Mouse (Mus musculus): ENCODE results near the gene Best1. TPM values are rescaled to one million over a fixed set of nuclear protein-coding genes. Genes with fewer than 3 reads are reported as not detected.

The Best1 gene
- polyA plus RNA-seq, 1 experiment = 0.33 TPM

GRCm38 (mm10) chr19:10015442-10015841, 14.0 kb upstream of the Best1 start:
- Histone ChIP-seq H3K36me3 (ENCODE audit: control insufficient read depth, insufficient read depth, low read length) (no peaks in the 10 kb centered on the region), H3K4me1 (ENCODE audit: control insufficient read depth, insufficient read depth, low read length) (peaks cover 19% of the 10 kb centered on the region; the same call in 1 of the 2 replicates), H3K27me3 (replicated peaks; ENCODE audit: control insufficient read depth, insufficient read depth, low read length) (no peaks in the 10 kb centered on the region), H3K4me3 (ENCODE audit: insufficient read depth, low read depth, low read length) (peak overlapping the region; percentile 49), H3K27ac (ENCODE audit: insufficient read depth, low read depth, low read length) (peak overlapping the region; percentile 56)
- TF ChIP-seq POLR2A (IDR thresholded peaks at IDR 0.05; ENCODE audit: low read depth, low read length) (no peak), CTCF (conservative IDR thresholded peaks at IDR 0.05; ENCODE audit: insufficient read depth, insufficient read length, low read depth, low read length) (no peak)
- peak; percentile 8 for DNase-seq
- WGBS = 53% methylated on average over 4 of the region's 4 CpGs

GRCm38 (mm10) chr19:10014824-10015223, 13.4 kb upstream of the Best1 start:
- H3K4me1 ChIP-seq (ENCODE audit: control insufficient read depth, insufficient read depth, low read length) = peaks cover 19% of the 10 kb centered on the region; the same call in 1 of the 2 replicates
- H3K36me3 ChIP-seq (ENCODE audit: control insufficient read depth, insufficient read depth, low read length) = no peaks in the 10 kb centered on the region
- H3K4me3 ChIP-seq (ENCODE audit: insufficient read depth, low read depth, low read length) = peak overlapping the region; percentile 49
- H3K27ac ChIP-seq (ENCODE audit: insufficient read depth, low read depth, low read length) = peak overlapping the region; percentile 56
- DNase-seq = peak; percentile 79
- TF ChIP-seq POLR2A (IDR thresholded peaks at IDR 0.05; ENCODE audit: low read depth, low read length) = no peak
- no peak for TF ChIP-seq CTCF (conservative IDR thresholded peaks at IDR 0.05; ENCODE audit: insufficient read depth, insufficient read length, low read depth, low read length)
- WGBS = 68% methylated on average over 13 of the region's 13 CpGs
- H3K27me3 ChIP-seq (replicated peaks; ENCODE audit: control insufficient read depth, insufficient read depth, low read length) = no peaks in the 10 kb centered on the region

GRCm38 (mm10) chr19:10013913-10014312, 12.5 kb upstream of the Best1 start:
- H3K27me3 ChIP-seq (replicated peaks; ENCODE audit: control insufficient read depth, insufficient read depth, low read length) = no peaks in the 10 kb centered on the region
- WGBS = 54% methylated on average over 5 of the region's 5 CpGs
- no peaks in the 10 kb centered on the region for H3K36me3 ChIP-seq (ENCODE audit: control insufficient read depth, insufficient read depth, low read length)
- TF ChIP-seq POLR2A (IDR thresholded peaks at IDR 0.05; ENCODE audit: low read depth, low read length) (no peak), CTCF (conservative IDR thresholded peaks at IDR 0.05; ENCODE audit: insufficient read depth, insufficient read length, low read depth, low read length) (no peak)
- H3K4me3 ChIP-seq (ENCODE audit: insufficient read depth, low read depth, low read length) = no peak overlapping the region
- DNase-seq = peak; percentile 44
- H3K27ac ChIP-seq (ENCODE audit: insufficient read depth, low read depth, low read length) = no peak overlapping the region
- H3K4me1 ChIP-seq (ENCODE audit: control insufficient read depth, insufficient read depth, low read length) = peaks cover 15% of the 10 kb centered on the region; the same call in 1 of the 2 replicates

DNA sequence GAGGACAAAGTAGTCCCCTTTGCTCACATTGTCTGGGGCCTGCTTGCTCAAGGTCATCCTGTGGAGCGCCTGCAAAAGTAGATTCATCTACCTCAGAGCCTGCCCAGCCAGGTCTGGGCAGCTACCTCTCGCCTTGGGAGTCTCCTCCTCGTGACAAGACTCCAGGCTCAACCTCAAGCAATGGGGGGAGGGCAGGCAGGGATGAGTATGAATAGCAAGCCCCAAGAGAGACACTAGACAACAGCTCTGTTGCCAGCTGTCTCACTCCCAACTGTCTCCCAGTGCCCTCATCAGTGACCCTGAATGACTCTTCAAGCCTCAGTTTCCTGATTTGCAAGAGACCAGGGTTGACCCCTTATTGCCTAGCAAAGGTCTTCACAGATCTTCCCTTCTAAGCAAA, 11.9 kb upstream of the Best1 start:
- no peak for TF ChIP-seq POLR2A (IDR thresholded peaks at IDR 0.05; ENCODE audit: low read depth, low read length)
- no peak for TF ChIP-seq CTCF (conservative IDR thresholded peaks at IDR 0.05; ENCODE audit: insufficient read depth, insufficient read length, low read depth, low read length)
- 31% methylated on average over 3 of the region's 3 CpGs for WGBS
- Histone ChIP-seq H3K27ac (ENCODE audit: insufficient read depth, low read depth, low read length) (peak overlapping the region; percentile 13; the same call in 1 of the 2 replicates), H3K4me1 (ENCODE audit: control insufficient read depth, insufficient read depth, low read length) (peaks cover 9% of the 10 kb centered on the region; the same call in 1 of the 2 replicates), H3K4me3 (ENCODE audit: insufficient read depth, low read depth, low read length) (no peak overlapping the region), H3K36me3 (ENCODE audit: control insufficient read depth, insufficient read depth, low read length) (no peaks in the 10 kb centered on the region), H3K27me3 (replicated peaks; ENCODE audit: control insufficient read depth, insufficient read depth, low read length) (no peaks in the 10 kb centered on the region)
- no peak for DNase-seq

GRCm38 (mm10) chr19:10012827-10013278, 11.4 kb upstream of the Best1 start:
- Histone ChIP-seq H3K4me3 (ENCODE audit: insufficient read depth, low read depth, low read length) (no peak overlapping the region), H3K4me1 (ENCODE audit: control insufficient read depth, insufficient read depth, low read length) (peaks cover 9% of the 10 kb centered on the region; the same call in 1 of the 2 replicates), H3K27ac (ENCODE audit: insufficient read depth, low read depth, low read length) (peak overlapping the region; percentile 33), H3K36me3 (ENCODE audit: control insufficient read depth, insufficient read depth, low read length) (no peaks in the 10 kb centered on the region), H3K27me3 (replicated peaks; ENCODE audit: control insufficient read depth, insufficient read depth, low read length) (no peaks in the 10 kb centered on the region)
- DNase-seq = peak; percentile 59
- no peak for TF ChIP-seq CTCF (conservative IDR thresholded peaks at IDR 0.05; ENCODE audit: insufficient read depth, insufficient read length, low read depth, low read length)
- no peak for TF ChIP-seq POLR2A (IDR thresholded peaks at IDR 0.05; ENCODE audit: low read depth, low read length)
- 34% methylated on average over 6 of the region's 6 CpGs for WGBS

- no peak overlapping the region for H3K27ac ChIP-seq (ENCODE audit: insufficient read depth, low read depth, low read length)
- 79% methylated on average over 1 of the region's 1 CpGs for WGBS
Measured at GRCm38 (mm10) chr19:10011408-10011807, 10.0 kb upstream of the Best1 start.

DNA sequence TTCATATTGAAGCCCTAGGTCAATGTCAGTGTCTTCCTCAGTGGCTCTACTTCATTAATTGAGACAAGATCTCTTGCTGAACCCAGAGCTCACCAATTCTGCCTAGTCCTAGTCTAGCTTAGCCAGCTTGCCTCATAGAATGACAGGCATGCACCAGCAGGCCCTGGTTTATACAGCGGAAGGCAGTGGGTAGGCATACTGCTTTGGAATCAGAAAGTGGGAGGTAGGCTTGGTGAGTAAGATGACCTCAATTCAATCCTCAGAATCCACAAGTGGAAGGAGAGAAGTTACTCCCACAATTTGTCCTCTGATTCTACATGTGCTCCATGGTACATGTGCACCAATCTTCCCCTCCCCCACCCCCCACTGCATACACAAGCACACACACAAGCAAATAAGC, 2.3 kb upstream of the Best1 start:
- Histone ChIP-seq H3K4me3 (ENCODE audit: insufficient read depth, low read depth, low read length) (no peak overlapping the region), H3K4me1 (ENCODE audit: control insufficient read depth, insufficient read depth, low read length) (no peaks in the 10 kb centered on the region), H3K36me3 (ENCODE audit: control insufficient read depth, insufficient read depth, low read length) (no peaks in the 10 kb centered on the region), H3K27ac (ENCODE audit: insufficient read depth, low read depth, low read length) (no peak overlapping the region), H3K27me3 (replicated peaks; ENCODE audit: control insufficient read depth, insufficient read depth, low read length) (no peaks in the 10 kb centered on the region)
- DNase-seq = no peak
- WGBS = 93% methylated on average over 1 of the region's 1 CpGs
- TF ChIP-seq POLR2A (IDR thresholded peaks at IDR 0.05; ENCODE audit: low read depth, low read length) (no peak), CTCF (conservative IDR thresholded peaks at IDR 0.05; ENCODE audit: insufficient read depth, insufficient read length, low read depth, low read length) (no peak)

More at GRCm38 (mm10) chr19:10011408-10011807, 10.0 kb upstream of the Best1 start:
- H3K4me1 ChIP-seq (ENCODE audit: control insufficient read depth, insufficient read depth, low read length) = peaks cover 9% of the 10 kb centered on the region; the same call in 1 of the 2 replicates
- no peaks in the 10 kb centered on the region for H3K27me3 ChIP-seq (replicated peaks; ENCODE audit: control insufficient read depth, insufficient read depth, low read length)
- no peaks in the 10 kb centered on the region for H3K36me3 ChIP-seq (ENCODE audit: control insufficient read depth, insufficient read depth, low read length)
- DNase-seq = no peak
- TF ChIP-seq CTCF (conservative IDR thresholded peaks at IDR 0.05; ENCODE audit: insufficient read depth, insufficient read length, low read depth, low read length) (no peak), POLR2A (IDR thresholded peaks at IDR 0.05; ENCODE audit: low read depth, low read length) (no peak)
- no peak overlapping the region for H3K4me3 ChIP-seq (ENCODE audit: insufficient read depth, low read depth, low read length)

All from kidney, adult 2 months (tissue).